Mouse (Mus musculus) intestine, embryonic 15.5 days (tissue): ENCODE results near the gene P2rx7. TPM values are rescaled to one million over a fixed set of nuclear protein-coding genes. Genes with fewer than 3 reads are reported as not detected.

Experiments
- ATAC-seq: fragments of 200-750 bp; cut with Nextera tagmentation; 2 replicates; pipeline ENCODE4 v1.8.0; 2017; ENCODE audit warnings: moderate TSS enrichment, moderate library complexity
- H3K27ac ChIP-seq: fragments of 300-500 bp; sonication (generic); 2 replicates; pipeline ENCODE4 v1.5.1; 2015; ENCODE audit warnings: mild to moderate bottlenecking, inconsistent platforms
- H3K27me3 ChIP-seq: fragments of 300-500 bp; sonication (generic); replicated peaks from 2 replicates; pipeline ENCODE4 v1.6.1; 2015; ENCODE audit warnings: inconsistent platforms
- H3K36me3 ChIP-seq: fragments of 300-500 bp; sonication (generic); 2 replicates; pipeline ENCODE4 v1.6.1; 2015; ENCODE audit warnings: inconsistent platforms
- H3K4me1 ChIP-seq: fragments of 300-500 bp; sonication (generic); replicated peaks from 2 replicates; pipeline ENCODE4 v1.6.1; 2015; ENCODE audit warnings: inconsistent platforms
- H3K4me2 ChIP-seq: fragments of 300-500 bp; sonication (generic); replicated peaks from 2 replicates; pipeline ENCODE4 v1.6.1; 2015; ENCODE audit warnings: mild to moderate bottlenecking, inconsistent platforms
- H3K4me3 ChIP-seq: fragments of 300-500 bp; sonication (generic); replicated peaks from 2 replicates; pipeline ENCODE4 v1.5.1; 2015; ENCODE audit warnings: inconsistent platforms
- H3K9ac ChIP-seq: fragments of 300-500 bp; sonication (generic); 2 replicates; pipeline ENCODE4 v1.6.1; 2015; ENCODE audit warnings: inconsistent platforms
- H3K9me3 ChIP-seq: fragments of 300-500 bp; sonication (generic); 2 replicates; pipeline ENCODE4 v1.6.1; 2016; ENCODE audit warnings: inconsistent platforms
- WGBS: fragments of 180-500 bp; shearing (Covaris S2); methylation state at CpG from one replicate; pipeline ENCODE4 v1.1.7; 2015; 5-methylcytosine and 5-hydroxymethylcytosine counted together
- polyA plus RNA-seq: library from polyadenylated mRNA; unstranded; fragments of >200 nt; fragmentation: Nextera tagmentation; extraction: Ambion mirVana; gene quantifications from 2 replicates; pipeline ENCODE4 v1.2.1, GENCODE M21; 2015

P2rx7 gene
- polyA plus RNA-seq, 1 experiment from 2014 or later, result 2.5 TPM

DNA sequence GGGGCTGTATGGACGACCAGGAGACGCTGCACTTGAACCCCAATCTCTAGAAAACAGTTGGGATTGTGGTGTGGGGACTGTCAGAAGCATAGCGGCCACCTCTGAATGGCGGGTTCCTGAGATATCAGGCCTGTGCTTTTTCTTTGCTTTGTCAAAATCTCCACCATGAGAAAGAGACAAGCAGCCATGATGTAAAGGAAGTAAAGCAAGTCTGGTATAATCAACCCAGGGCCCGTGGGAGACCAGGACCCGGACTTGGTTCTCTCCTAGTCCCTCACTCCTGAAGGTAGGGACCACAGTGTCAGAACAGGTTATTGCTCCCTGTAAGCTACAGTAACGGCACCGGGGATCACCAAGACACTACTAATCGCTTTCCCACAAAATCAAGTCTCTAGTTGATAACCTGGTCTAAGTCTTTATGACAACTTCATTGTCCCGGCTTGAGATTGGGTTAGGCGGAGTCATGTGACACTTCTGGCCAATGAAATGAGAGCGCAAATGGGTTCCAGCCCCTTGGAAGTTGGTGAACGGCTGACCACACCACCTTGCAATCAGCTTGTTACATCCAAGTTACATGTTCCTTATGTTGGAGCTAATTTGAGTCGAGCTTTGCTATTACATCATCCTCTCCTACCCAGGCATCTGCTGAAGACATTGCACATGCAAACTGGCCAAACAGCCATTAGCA is 18.0 kb upstream of the P2rx7 start:
- Histone ChIP-seq H3K36me3 (no peaks in the 10 kb centered on the region), H3K4me3 (no peak overlapping the region), H3K4me1 (0 out of 2 replicates have a peak, but pooled peaks cover 5% of the 10 kb centered on the region), H3K27me3 (no peaks in the 10 kb centered on the region), H3K9ac (no peak overlapping the region), H3K27ac (no peak overlapping the region), H3K9me3 (no peaks in the 10 kb centered on the region), H3K4me2 (no peak overlapping the region)
- 83% methylated on average over 14 of the region's 14 CpGs for WGBS
- ATAC-seq, result no peak

DNA sequence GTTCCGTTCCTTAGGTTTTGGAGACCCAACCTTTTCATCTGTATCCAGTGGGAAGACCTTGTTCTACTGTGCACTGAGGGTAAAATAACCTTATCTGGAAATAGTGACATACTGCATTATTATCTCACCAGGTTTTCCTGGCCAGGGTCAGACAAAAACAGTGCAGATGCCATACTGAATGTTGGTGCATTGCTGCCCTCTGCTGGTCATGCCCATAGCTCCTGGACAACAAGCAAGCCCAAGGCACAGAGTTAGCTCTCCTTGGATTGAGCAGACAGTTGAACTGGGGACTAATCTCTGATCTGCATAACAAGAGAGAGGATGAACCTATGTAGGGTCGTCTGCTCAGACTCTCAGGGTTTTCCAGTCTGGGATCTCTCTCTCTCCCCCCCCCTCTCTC is 16.5 kb upstream of the P2rx7 start:
- peak; percentile 82 for ATAC-seq
- Histone ChIP-seq H3K27me3 (no peaks in the 10 kb centered on the region), H3K9me3 (no peaks in the 10 kb centered on the region), H3K4me2 (no peak overlapping the region), H3K27ac (no peak overlapping the region), H3K36me3 (no peaks in the 10 kb centered on the region), H3K9ac (no peak overlapping the region), H3K4me1 (no peaks in the 10 kb centered on the region), H3K4me3 (no peak overlapping the region)
- 44% methylated on average over 2 of the region's 2 CpGs for WGBS

DNA sequence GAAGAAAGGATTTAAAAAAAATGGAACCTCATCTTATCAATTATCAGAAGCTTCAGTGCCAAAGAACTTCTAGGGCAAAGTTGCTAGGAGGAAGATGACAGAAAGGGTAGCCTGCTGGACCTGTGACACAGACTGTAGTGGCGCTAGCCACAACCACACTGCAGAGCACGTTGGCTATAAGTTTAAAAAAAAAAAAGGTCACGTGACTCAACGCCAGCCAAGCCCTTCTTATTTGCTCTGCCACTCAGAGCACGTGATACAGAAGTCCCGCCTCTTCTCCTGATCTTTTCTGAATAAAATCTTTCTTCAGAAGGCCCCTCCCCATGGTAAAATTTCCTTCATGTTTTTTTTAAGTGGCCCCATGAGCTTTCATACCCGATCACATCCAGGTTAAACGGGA is 8.5 kb upstream of the P2rx7 start:
- Histone ChIP-seq H3K27me3 (no peaks in the 10 kb centered on the region), H3K36me3 (no peaks in the 10 kb centered on the region), H3K4me2 (no peak overlapping the region), H3K27ac (no peak overlapping the region), H3K9ac (no peak overlapping the region), H3K4me3 (no peak overlapping the region), H3K9me3 (no peaks in the 10 kb centered on the region), H3K4me1 (no peaks in the 10 kb centered on the region)
- ATAC-seq, result no peak
- WGBS, result 77% methylated on average over 8 of the region's 8 CpGs

DNA sequence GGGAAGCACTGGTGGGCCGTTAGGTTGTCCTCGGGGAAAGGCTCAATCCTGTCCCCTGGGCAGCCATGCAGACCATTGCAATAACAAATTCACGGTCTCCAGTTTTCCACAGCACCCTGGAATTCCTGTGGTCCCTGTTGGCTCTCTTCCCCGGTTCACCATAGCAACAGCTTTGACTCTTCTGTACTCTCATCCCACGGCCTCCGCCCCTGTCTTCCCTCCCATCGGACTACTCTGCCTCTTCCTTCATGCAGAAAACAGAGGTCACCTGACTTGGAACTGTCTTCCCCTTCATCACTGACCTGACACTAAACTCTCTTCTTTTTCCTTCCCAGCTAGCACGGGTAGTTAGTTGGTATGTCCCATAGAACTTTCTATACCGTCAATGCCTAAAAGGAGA is 7.4 kb upstream of the P2rx7 start:
- Histone ChIP-seq H3K4me3 (no peak overlapping the region), H3K36me3 (no peaks in the 10 kb centered on the region), H3K4me2 (no peak overlapping the region), H3K4me1 (no peaks in the 10 kb centered on the region), H3K9me3 (no peaks in the 10 kb centered on the region), H3K27ac (no peak overlapping the region), H3K9ac (no peak overlapping the region), H3K27me3 (no peaks in the 10 kb centered on the region)
- ATAC-seq, result no peak
- WGBS, result 74% methylated on average over 9 of the region's 9 CpGs

DNA sequence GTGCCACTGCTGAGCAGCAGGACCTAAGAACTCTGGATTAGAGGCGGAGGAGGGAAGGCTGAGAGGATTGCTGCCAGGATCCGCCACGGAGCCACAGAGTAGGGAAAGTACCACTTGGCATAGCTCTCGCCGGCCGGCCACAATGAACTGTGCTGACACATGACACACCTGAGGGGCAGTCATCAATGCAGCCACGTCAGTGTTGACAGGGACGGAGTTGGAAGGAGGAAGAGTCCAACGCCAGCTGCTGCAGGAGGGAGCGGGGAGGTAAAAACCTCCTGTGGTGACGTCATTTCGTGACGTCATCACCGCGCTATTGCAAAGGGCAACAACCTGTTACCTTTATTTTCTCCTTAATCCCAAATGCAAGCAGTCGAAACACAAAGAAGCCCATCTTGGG is 6.8 kb upstream of the P2rx7 start:
- 30% methylated on average over 16 of the region's 16 CpGs for WGBS
- 0 out of 2 replicates have a peak, but pooled peaks have one; percentile 41 for ATAC-seq

DNA sequence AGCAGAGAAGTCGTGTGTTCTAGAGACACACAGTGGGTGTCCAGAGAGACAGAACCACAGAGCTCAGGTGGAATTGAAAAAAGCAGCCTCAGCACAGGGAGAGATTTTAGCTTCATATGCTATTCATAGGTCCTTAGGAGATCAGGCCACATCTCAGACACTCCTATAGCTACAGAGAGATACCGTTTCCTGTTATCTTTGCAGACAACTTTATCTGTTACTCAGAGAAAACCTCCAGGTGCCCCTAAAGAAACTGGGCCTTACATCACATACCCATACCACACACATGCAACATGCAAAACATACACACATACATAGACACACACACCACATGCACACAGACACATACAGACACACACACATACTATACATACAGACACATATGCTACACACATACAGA is 5.4 kb upstream of the P2rx7 start:
- 64% methylated on average over 2 of the region's 2 CpGs for WGBS
- H3K4me2 ChIP-seq, result no peak overlapping the region

More for the DNA sequence above, 6.8 kb upstream of the P2rx7 start:
- H3K9me3 ChIP-seq, result no peaks in the 10 kb centered on the region
- peak overlapping the region; percentile 9; the same call in 1 of the 2 replicates for H3K4me3 ChIP-seq
- no peaks in the 10 kb centered on the region for H3K27me3 ChIP-seq
- H3K27ac ChIP-seq, result no peak overlapping the region
- no peaks in the 10 kb centered on the region for H3K4me1 ChIP-seq
- peak overlapping the region; percentile 51 for H3K4me2 ChIP-seq
- H3K9ac ChIP-seq, result no peak overlapping the region
- no peaks in the 10 kb centered on the region for H3K36me3 ChIP-seq

DNA sequence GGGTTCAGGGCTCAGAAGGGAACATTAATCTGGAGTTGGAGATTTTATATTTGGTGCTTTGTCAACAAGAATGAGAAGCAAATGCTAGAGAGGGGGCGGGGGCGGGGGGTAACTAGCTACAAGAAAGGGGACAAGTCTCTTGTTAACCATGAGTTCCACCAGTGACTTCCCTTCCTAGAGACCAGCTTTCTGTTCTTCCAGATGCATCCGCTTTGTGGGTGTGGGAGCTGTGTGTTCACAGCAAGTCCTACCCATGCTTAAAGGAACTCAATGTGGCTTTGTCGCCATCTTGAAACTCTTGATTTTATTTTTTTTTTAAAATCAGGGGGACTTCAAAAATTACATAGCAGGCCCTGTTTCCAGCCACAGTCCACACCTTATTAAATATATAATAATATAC is 4.2 kb upstream of the P2rx7 start:
- ATAC-seq, result no peak
- H3K4me1 ChIP-seq, result 0 out of 2 replicates have a peak, but pooled peaks cover 4% of the 10 kb centered on the region
- no peak overlapping the region for H3K9ac ChIP-seq
- H3K4me2 ChIP-seq, result no peak overlapping the region
- H3K27me3 ChIP-seq, result no peaks in the 10 kb centered on the region
- H3K9me3 ChIP-seq, result no peaks in the 10 kb centered on the region
- WGBS, result 96% methylated on average over 4 of the region's 4 CpGs
- H3K4me3 ChIP-seq, result no peak overlapping the region
- no peaks in the 10 kb centered on the region for H3K36me3 ChIP-seq
- H3K27ac ChIP-seq, result no peak overlapping the region

More for the DNA sequence above, 5.4 kb upstream of the P2rx7 start:
- no peak for ATAC-seq
- H3K36me3 ChIP-seq, result no peaks in the 10 kb centered on the region
- H3K9me3 ChIP-seq, result no peaks in the 10 kb centered on the region
- no peaks in the 10 kb centered on the region for H3K27me3 ChIP-seq
- H3K4me3 ChIP-seq, result no peak overlapping the region
- H3K9ac ChIP-seq, result no peak overlapping the region
- no peak overlapping the region for H3K27ac ChIP-seq
- no peaks in the 10 kb centered on the region for H3K4me1 ChIP-seq

DNA sequence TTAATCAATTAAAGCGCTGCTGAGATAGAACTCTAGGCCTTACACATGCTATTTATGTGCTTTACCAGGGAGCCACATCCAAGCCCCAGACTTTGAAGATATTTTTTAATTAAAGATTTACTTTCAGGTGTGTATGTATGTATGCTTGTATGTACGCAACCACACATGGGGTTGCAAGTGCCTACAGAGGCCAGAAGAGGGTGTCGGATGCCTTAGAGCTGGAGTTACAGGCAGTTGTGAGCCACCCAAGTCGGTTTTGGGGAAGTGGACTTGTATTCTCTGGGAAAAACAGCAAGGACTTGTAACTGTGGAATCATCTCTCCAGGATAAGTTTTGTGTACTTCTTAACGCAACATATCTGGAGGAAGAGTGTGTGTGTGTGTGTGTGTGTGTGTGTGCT is 3.7 kb upstream of the P2rx7 start:
- Histone ChIP-seq H3K4me1 (0 out of 2 replicates have a peak, but pooled peaks cover 4% of the 10 kb centered on the region), H3K9me3 (no peaks in the 10 kb centered on the region), H3K27me3 (no peaks in the 10 kb centered on the region), H3K9ac (no peak overlapping the region), H3K36me3 (no peaks in the 10 kb centered on the region), H3K4me3 (no peak overlapping the region), H3K27ac (no peak overlapping the region), H3K4me2 (no peak overlapping the region)
- 85% methylated on average over 5 of the region's 5 CpGs for WGBS
- no peak for ATAC-seq

DNA sequence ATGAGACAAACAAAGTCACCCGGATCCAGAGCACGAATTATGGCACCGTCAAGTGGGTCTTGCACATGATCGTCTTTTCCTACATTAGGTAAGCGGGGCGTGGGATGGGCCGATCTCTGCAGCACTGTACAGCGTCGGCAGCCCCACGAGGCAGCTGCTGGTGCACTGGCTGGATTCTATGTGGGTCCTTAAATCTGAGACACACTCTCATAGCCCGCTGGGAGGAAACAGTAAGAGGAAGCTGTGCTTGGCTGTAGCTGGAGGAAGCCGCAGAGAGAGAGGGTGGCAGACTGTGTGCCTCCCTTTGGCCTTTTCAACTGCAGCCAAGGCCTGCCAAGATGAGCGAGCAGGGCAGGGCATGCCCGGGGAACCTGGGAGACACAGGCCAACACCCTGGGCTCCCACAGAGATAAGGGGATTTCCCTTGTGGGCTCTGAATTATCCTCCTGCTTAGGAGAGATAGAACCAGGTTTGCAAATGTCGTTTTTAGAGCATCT is 448 bp downstream of the P2rx7 start:
- Histone ChIP-seq H3K4me2 (peak overlapping the region; percentile 17), H3K36me3 (no peaks in the 10 kb centered on the region), H3K4me1 (0 out of 2 replicates have a peak, but pooled peaks cover 4% of the 10 kb centered on the region), H3K27me3 (no peaks in the 10 kb centered on the region), H3K9ac (no peak overlapping the region), H3K27ac (no peak overlapping the region), H3K4me3 (peak overlapping the region; percentile 3; the same call in 1 of the 2 replicates), H3K9me3 (no peaks in the 10 kb centered on the region)
- ATAC-seq, result no peak
- 49% methylated on average over 15 of the region's 15 CpGs for WGBS

DNA sequence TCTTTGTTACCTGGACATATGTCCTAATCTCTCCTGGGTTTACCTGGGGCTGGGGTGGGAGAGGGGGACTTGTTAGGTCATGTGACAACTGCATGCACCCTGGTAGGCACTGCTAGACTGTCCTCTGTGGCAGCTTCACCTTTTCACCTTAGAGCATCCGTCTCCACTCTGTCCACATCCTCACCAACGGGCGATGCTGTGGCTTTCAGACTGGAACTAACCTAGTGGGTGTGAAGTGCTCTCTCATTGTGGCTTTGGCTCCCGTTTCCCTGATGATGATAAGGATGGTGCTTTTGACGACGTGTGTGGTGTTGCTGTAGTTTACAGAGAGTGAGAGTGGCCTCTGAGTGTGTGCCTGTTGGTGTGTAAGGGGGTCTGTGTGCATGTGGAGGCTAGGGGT is 1.6 kb downstream of the P2rx7 start:
- Histone ChIP-seq H3K36me3 (no peaks in the 10 kb centered on the region), H3K4me3 (no peak overlapping the region), H3K27ac (no peak overlapping the region), H3K9me3 (no peaks in the 10 kb centered on the region), H3K4me2 (no peak overlapping the region), H3K4me1 (0 out of 2 replicates have a peak, but pooled peaks cover 4% of the 10 kb centered on the region), H3K9ac (no peak overlapping the region), H3K27me3 (no peaks in the 10 kb centered on the region)
- no peak for ATAC-seq
- WGBS, result 77% methylated on average over 6 of the region's 6 CpGs

DNA sequence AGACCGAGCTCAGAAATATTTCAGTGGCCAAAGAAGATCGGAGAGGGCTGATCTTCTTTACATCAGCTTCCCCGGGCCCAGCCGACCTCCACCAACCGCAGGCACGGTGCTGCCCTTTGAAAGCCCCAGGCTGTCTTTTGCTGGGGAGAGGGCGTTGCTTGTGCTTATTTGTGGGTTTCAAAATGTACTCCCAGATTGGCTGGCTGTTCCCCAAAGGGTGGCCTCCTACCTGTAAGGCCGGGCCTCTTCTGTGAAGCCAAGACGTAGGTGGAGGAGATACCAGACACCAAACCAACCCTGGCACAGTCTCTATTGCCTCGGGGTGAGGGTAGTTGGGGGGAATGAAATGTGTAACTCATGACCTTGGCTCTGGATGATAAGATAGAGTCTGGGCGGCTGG is 2.3 kb downstream of the P2rx7 start:
- H3K27ac ChIP-seq, result no peak overlapping the region
- H3K4me2 ChIP-seq, result no peak overlapping the region
- H3K9me3 ChIP-seq, result no peaks in the 10 kb centered on the region
- H3K27me3 ChIP-seq, result no peaks in the 10 kb centered on the region
- WGBS, result 86% methylated on average over 11 of the region's 11 CpGs
- 0 out of 2 replicates have a peak, but pooled peaks cover 4% of the 10 kb centered on the region for H3K4me1 ChIP-seq
- H3K4me3 ChIP-seq, result no peak overlapping the region
- no peak for ATAC-seq
- no peak overlapping the region for H3K9ac ChIP-seq
- no peaks in the 10 kb centered on the region for H3K36me3 ChIP-seq

DNA sequence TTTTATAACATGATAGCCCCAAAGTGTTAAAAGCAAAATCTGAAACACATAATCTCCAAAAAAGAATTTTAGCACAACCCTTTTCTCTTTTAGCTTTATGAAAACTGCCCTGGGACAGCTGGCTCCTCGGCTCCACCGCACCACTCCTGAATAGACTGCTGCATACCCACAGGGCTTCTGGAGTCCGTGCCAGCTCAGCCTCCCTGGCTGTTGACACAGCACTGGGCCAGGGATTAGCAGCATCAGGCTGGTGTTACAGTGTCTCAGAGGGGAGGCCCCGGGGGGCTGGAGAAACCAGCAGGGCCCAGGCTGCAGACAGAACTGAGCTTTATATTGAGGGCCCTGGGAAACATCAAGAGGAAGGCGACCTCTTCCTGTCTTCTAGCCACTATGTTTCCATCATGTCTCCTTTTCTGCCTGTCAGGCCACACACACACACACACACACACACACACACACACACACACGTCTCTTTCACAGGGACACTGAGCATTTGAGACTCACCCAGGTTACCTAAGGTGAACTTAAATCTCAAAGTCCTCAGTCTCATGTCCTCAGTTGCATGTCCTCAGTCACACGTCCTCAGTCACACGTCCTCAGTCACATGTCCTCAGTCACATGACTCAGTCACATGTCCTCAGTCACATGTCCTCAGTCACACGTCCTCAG is 3.7 kb downstream of the P2rx7 start:
- no peak for ATAC-seq
- 57% methylated on average over 9 of the region's 9 CpGs for WGBS

More for the DNA sequence above, 3.7 kb downstream of the P2rx7 start:
- Histone ChIP-seq H3K9me3 (no peaks in the 10 kb centered on the region), H3K4me2 (no peak overlapping the region), H3K4me3 (no peak overlapping the region), H3K27me3 (no peaks in the 10 kb centered on the region), H3K27ac (no peak overlapping the region), H3K4me1 (0 out of 2 replicates have a peak, but pooled peaks cover 4% of the 10 kb centered on the region), H3K36me3 (no peaks in the 10 kb centered on the region), H3K9ac (no peak overlapping the region)
